Mouse (Mus musculus): ENCODE measurements at regions not wholly inside any gene's neighbourhood (a gene's known extent, or its start where the extent isn't known, plus 50 kb on each side); places are given as distances from the start of the nearest gene placed in this dataset.

GRCm38 (mm10) chr17:50393698-50394097 is 100.3 kb upstream of the Dazl start:
- TF ChIP-seq TAL1 (conservative IDR thresholded peaks at IDR 0.05; ENCODE audit: low read depth, low read length) = no peak
- TF ChIP-seq CTCF (IDR thresholded peaks at IDR 0.05; ENCODE audit: low read depth, low read length) = no peak
- no peak for TF ChIP-seq GATA1 (IDR thresholded peaks at IDR 0.05; ENCODE audit: borderline replicate concordance, low read length)

Measured in G1E (cell line).